Mouse (Mus musculus) cerebellum, adult 2 months (tissue): Measurements from ENCODE around the gene P2rx5.

Source experiments
- CTCF ChIP-seq: fragments of 200-500 bp; IDR thresholded peaks from 2 replicates; pipeline ENCODE4 v1.5.1; 2011; ENCODE audit warnings: low read depth, mild to moderate bottlenecking, control low read depth, low read length, moderate library complexity, borderline replicate concordance; ENCODE audit not compliant: insufficient read depth
- POLR2A ChIP-seq: fragments of 200-500 bp; IDR thresholded peaks from 2 replicates; pipeline ENCODE4 v1.6.1; 2011; ENCODE audit warnings: low read length, control low read depth, borderline replicate concordance; ENCODE audit not compliant: insufficient read depth

- TF ChIP-seq CTCF (no peak), POLR2A (no peak)
Measured at GRCm38 (mm10) chr11:73193047-73193446, 32.8 kb downstream of the P2rx5 start.
